Mouse (Mus musculus): ENCODE data around the gene Stk10. TPM values are rescaled to one million over a fixed set of nuclear protein-coding genes. Genes with fewer than 3 reads are reported as not detected.

Stk10 gene
- total RNA-seq, 1 experiment from 2014 or later: 10.3 TPM

DNA sequence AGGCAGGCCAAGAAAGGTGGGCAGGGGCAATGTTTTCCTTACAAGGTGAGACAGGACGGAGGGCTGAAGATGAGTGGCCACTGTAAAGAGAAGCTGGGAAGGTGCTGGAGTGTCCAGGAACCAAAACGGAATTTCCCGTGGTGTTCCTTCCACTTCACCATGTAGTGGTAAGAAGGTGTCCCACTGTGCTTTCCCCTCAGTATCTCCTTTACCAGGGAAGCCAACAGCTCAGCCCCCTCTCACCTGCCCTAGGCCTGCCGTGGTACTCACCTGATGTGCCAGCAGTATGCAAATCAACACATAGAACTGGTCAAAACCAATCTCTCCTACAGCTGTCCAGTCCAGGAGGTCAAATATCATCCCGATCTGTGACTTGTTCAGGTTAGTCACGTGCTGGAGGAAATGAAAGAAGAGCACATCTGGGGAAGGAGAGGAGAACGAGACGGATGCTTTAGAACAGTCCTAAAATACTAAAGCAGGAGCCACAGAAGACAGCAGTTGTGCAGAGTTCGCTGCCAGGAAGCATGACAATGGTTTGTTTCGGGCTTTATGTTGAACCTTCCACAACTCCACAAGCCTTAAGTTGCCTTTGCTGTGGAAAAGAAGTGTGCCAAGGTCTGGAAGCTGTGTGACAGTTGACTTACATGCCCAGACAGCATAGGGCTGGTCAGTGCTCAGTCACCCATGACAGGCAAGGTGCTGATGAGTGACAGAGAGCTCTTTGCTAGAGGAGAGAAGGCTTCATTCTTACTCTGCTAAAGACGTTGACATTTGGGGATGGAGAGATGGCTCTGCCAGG lies 8.8 kb upstream of the Stk10 start:
- DNase-seq: no peak

GRCm38 (mm10) chr11:32527006-32527405 lies 6.1 kb upstream of the Stk10 start:
- DNase-seq: no peak

DNA sequence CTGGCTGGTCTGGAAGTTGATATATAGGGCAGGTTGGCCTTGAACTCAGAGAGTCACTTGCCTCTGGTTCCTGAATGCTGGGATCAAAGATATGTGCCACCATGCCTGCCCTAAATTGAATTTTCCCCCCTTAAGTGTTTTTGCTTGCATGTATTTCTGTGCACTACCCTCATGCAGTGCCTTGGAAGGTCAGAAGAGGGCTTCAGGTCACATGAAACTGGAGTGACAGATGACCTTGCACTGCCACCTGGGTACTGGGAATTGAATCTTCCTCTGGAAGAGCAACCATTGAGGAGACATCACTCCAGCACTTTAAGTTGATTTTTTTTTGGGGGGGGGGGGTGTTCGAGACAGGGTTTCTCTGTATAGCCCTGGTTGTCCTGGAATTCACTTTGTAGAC lies 3.0 kb upstream of the Stk10 start:
- DNase-seq: no peak

- DNase-seq: no peak
These were observed 987 bp upstream of the Stk10 start, which contains the start of gene Efcab9 for GRCm38 (mm10) chr11:32531871-32532764. Efcab9 (minus strand) TSS chr11:32532081.

DNA sequence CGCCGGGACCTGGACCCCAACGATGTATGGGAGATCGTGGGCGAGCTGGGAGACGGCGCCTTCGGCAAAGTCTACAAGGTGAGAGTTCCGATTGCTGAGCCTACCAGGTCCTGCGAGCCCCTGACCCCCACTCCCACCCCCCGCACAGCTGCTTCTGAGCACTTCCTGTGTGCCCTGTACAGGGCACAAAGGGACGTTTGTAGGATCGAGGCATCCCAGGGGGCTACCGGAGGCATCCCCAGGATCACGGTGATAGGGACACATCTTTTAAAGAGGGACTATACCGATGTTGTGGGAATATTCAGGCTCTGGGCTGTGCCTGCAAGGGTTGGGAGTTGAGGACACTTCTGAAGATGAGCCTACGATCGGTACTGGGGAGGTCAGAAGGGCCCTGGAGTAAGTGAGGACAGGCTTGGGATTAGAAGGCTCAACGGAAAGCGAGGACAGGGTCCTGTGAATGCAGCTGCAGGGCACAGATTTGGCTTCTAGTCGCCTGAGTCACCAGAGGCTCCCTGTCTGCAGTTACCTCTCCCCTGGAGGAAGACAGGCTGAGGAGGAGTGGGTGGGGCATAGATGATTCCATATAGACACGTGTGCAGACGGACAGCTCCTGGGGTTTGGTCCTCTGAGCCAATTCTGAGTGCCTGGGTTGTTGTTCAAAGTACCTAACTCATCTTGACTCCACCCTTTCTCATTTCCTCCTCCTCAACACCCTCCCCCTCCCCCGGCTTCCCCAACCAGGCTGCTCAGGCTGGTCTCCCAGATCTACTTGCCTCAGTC lies 567 bp downstream of the Stk10 start:
- no peak for DNase-seq

- DNase-seq: no peak
These were observed 1.5 kb downstream of the Stk10 start for GRCm38 (mm10) chr11:32534453-32535075.

DNA sequence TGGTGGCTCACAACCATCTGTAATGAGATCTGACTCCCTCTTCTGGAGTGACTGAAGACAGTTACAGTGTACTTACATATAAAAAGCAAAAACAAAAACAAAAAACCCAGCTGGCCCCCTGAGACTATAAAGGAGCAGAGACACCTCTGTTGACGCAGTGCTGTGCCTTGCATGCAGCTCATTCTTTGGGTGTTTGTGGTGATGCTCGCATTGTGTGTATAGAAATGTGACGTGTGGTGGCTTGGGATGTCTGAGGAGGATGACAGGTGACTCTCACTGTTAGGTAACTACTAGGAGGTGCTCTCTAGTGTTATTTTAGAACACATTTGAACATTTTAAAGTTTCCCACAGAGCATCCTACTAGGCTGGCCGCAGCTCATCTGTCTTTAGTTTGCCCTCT lies 2.5 kb downstream of the Stk10 start:
- no peak for DNase-seq

DNA sequence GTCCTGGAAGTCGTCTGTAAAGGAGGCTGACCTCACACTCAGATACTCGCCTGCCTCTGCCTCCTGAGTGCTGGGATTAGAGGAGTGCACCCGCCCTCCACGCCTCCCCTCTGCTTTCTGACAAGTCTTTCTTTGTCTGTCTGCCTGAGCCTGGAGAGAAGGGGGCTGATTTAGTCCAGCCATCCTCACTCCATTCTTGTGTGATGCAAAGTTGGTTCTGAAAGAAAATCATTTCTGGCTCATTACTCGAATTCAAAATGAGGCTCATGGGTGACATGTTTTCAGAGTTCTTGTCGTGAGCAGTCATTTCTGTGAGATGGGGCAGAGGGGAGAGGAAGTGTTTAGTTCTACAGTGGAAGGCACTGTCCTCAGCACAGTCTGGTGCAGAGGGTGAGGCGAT lies 3.8 kb downstream of the Stk10 start:
- no peak for DNase-seq

- no peak for DNase-seq
These were observed 5.3 kb downstream of the Stk10 start for GRCm38 (mm10) chr11:32538435-32538834.

- DNase-seq: no peak
These were observed 5.7 kb downstream of the Stk10 start for GRCm38 (mm10) chr11:32538846-32539245.

DNA sequence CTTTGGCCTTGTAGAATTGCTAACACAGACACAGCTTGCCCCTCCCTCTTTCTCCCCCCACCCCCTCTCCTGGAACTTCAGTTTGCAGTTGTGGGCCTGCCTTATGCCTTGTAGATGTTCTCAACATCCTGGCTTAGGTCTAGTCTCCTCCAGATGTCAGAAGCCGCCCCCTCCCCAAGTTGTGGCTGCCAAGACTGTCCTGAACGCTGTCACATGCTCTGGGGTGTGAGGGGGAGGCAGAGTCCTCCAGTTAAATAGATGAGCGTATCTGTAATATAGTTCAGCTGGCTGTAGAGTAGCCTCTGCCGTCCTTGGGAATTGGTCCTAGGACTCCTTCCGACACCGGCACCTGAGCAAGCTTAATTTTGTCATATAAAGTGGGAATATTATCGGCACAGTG lies 6.6 kb downstream of the Stk10 start:
- no peak for DNase-seq

GRCm38 (mm10) chr11:32540463-32540862 lies 7.4 kb downstream of the Stk10 start:
- no peak for DNase-seq

GRCm38 (mm10) chr11:32542181-32542580 lies 9.1 kb downstream of the Stk10 start:
- no peak for DNase-seq

DNA sequence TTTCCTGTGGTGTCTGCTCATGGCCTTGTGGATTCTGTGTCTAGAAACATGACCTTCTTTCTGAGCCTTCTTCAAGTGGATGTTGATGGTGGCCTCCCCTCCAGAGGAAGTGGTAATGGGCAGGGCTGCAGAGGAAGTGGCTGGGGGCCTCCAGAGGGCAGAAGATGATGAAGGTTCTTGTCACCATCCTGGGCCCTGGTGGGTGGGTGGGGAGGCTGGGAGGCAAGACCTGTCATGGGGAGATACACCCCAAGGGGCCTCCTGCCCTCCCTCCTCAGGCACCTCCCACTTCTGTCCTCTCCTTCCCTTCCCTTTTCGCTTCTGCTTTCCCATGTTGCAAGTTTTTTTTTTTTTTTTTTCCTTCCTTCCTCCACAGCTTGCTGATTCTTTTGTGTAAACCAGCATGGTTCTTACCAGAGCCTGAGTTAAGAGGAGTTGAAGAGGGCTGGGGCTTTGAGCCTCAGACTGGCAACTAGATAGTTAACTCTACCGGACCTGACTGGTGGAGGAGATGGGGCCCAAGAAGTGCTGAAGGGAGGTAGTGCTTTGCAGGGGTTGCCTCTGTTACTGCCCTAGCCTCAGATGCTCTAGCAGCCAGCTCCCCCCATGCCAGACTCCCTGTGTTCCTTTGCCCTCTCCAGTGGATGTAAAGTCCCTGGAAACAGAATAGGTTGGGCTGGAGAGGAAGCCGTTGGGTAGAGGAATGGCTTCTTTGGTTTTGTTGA lies 9.7 kb downstream of the Stk10 start:
- no peak for DNase-seq

DNA sequence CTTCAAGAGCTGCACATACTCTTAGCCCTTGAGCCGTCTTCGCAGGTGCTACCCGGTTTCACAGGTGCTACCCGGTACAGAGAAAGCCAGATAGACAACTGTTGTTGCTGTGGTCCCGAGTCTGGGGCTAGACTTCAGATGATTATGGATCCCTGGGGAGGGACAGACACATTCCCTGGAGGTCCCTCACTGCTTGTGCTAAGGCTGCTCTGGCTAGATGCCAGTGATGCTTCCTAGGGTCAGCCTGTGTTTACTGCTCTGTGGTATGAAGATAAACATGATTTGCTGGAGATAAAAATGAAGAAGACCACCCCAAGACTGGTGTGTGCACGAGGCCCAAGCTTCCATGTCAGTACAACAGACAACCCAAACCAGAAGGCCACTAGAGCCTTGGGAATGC lies 10.9 kb downstream of the Stk10 start:
- DNase-seq: no peak

GRCm38 (mm10) chr11:32544497-32544896 lies 11.4 kb downstream of the Stk10 start:
- no peak for DNase-seq

- no peak for DNase-seq
These were observed 12.5 kb downstream of the Stk10 start for GRCm38 (mm10) chr11:32545605-32546004.

DNA sequence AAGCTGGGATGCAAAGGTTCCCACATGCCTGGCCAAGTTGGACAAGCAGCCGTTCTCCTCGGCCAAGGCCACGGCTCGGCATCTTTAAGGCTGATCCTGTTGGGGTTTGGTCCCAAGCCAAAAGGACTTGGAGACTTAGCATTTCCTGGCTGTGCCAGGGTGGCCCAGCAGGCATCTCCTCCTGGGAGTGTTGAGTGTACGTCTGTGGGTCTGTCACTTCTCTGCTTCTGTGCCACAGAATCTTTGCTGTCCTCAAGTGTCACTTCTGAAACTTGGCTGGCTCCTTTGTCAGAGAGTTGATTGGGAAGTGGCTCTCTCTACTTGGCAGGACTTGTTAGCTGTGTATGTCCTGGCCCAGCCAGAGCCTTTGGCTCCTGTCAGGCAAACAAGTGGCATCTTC lies 13.4 kb downstream of the Stk10 start:
- DNase-seq: peak; percentile 51

DNA sequence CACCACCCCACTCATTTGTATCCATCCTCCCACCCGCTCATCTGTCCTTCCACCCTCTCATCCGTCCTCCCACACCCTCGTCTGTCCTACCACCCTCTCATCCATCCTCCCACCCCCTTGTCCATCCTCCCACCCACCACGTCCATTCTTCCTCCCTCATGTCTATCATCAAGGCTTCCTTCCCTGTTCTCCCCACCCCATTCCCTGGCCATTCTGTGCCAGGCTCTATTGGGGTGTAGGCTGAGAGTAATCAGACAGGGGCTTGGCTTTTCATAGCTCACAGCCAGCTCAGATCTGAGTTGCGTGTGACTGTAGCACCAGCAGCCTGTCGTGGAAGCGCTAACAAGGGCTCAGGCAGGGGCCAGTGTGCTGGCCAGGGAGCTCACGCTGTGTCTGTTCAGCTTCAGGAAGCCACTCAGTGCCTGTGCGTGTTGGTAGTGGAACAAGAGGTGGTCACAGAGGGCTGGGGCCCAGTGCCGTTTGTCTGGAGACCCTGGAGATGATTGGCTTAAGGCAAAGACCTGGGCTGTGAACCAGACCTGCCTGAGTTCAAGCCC lies 14.4 kb downstream of the Stk10 start:
- no peak for DNase-seq

- DNase-seq: no peak
These were observed 15.1 kb downstream of the Stk10 start for GRCm38 (mm10) chr11:32548240-32548639.

GRCm38 (mm10) chr11:32549236-32549635 lies 16.1 kb downstream of the Stk10 start:
- DNase-seq: no peak

Data from adrenal gland, postnatal 25 days (tissue).